Mouse (Mus musculus) liver (tissue): ENCODE results near the gene Myh7.
"Not testable (repeated sequence)": the region's sequence is repeated elsewhere in the genome, so short reads cannot be mapped to it uniquely, and the experiment has no call there.

Experiments used
- DNase-seq: peaks from one replicate; pipeline ENCODE4 v3.0.0-alpha.2; 2020; ENCODE audit warnings: mixed read lengths

The Myh7 gene

GRCm38 (mm10) chr14:54994136-54994868 lies at the start of gene Myh7:
TSS of gene Myh7 (minus strand) at chr14:54994626.
- no peak for DNase-seq

- DNase-seq: not testable (repeated sequence)
Observed at GRCm38 (mm10) chr14:55043694-55044093, 49.3 kb upstream of the Myh7 start.

GRCm38 (mm10) chr14:55032695-55033225 lies 38.3 kb upstream of the Myh7 start:
- DNase-seq: no peak

- DNase-seq: peak; percentile 39
Observed at GRCm38 (mm10) chr14:55029034-55029698, 34.7 kb upstream of the Myh7 start.

GRCm38 (mm10) chr14:55028333-55028835 lies 34.0 kb upstream of the Myh7 start:
- DNase-seq: no peak

GRCm38 (mm10) chr14:55027653-55028052 lies 33.2 kb upstream of the Myh7 start:
- DNase-seq: no peak

- no peak for DNase-seq
Observed at GRCm38 (mm10) chr14:55027251-55027650, 32.8 kb upstream of the Myh7 start.

GRCm38 (mm10) chr14:55025527-55025926 lies 31.1 kb upstream of the Myh7 start:
- DNase-seq: no peak

GRCm38 (mm10) chr14:55024236-55024635 lies 29.8 kb upstream of the Myh7 start:
- DNase-seq: peak; percentile 68

- no peak for DNase-seq
Observed at GRCm38 (mm10) chr14:55023011-55023410, 28.6 kb upstream of the Myh7 start.

GRCm38 (mm10) chr14:55020394-55020793 lies 26.0 kb upstream of the Myh7 start:
- DNase-seq: no peak

GRCm38 (mm10) chr14:55016876-55017275 lies 22.4 kb upstream of the Myh7 start:
- DNase-seq: no peak

GRCm38 (mm10) chr14:55015767-55016111 lies 21.3 kb upstream of the Myh7 start:
- peak; percentile 40 for DNase-seq

GRCm38 (mm10) chr14:55014991-55015766 lies 20.8 kb upstream of the Myh7 start, which contains the start of gene Ngdn:
TSS of gene Ngdn (plus strand) at chr14:55015454.
- peak; percentile 94 for DNase-seq

- peak; percentile 54 for DNase-seq
Observed at GRCm38 (mm10) chr14:55014591-55014990, 20.2 kb upstream of the Myh7 start.

- DNase-seq: peak; percentile 43
Observed at GRCm38 (mm10) chr14:55011116-55011515, 16.7 kb upstream of the Myh7 start.

- DNase-seq: no peak
Observed at GRCm38 (mm10) chr14:55008417-55008816, 14.0 kb upstream of the Myh7 start.

- no peak for DNase-seq
Observed at GRCm38 (mm10) chr14:55007120-55007908, 12.9 kb upstream of the Myh7 start.

GRCm38 (mm10) chr14:55006541-55006940 lies 12.1 kb upstream of the Myh7 start:
- no peak for DNase-seq

GRCm38 (mm10) chr14:55005967-55006366 lies 11.5 kb upstream of the Myh7 start:
- DNase-seq: no peak

GRCm38 (mm10) chr14:55005506-55005905 lies 11.1 kb upstream of the Myh7 start:
- no peak for DNase-seq
